32 mouse cellular contexts compared by ENCODE assay signal in genomic region chr11:53561986-53562385, GRCm38 (mm10). TPM values are rescaled to one million over a fixed set of nuclear protein-coding genes. Genes with fewer than 3 reads are reported as not detected.
DNase-seq lines count a peak whose midpoint lies in the region; ATAC-seq and TF ChIP-seq lines count a peak whose summit lies in the region.
"Had no signal": no experiment of that assay in that cellular context is flagged by ENCODE, and none has a peak within 500 bp of the region (broad histone marks: within the 10 kb centered on the region; RNA-seq: fewer than 3 reads in every experiment).

No protein-coding gene starts in this region.

- no peak overlapping the region for H3K27ac ChIP-seq in liver, postnatal 0 days (ENCODE audit: low read depth)
- H3K27ac ChIP-seq in liver, embryonic 12.5 days = no peak overlapping the region
- H3K27ac ChIP-seq in liver, embryonic 15.5 days (replicated peaks) = no peak overlapping the region
- H3K27ac ChIP-seq: embryonic facial prominence, embryonic 10.5 days; embryonic facial prominence, embryonic 13.5 days; forebrain, embryonic 12.5 days; forebrain, embryonic 15.5 days; hindbrain, embryonic 12.5 days; hindbrain, embryonic 15.5 days had no signal

- H3K27me3 ChIP-seq in liver, postnatal 0 days (ENCODE audit: insufficient read depth, low read length) = no peaks in the 10 kb centered on the region
- H3K27me3 ChIP-seq in liver, embryonic 12.5 days (replicated peaks) = no peaks in the 10 kb centered on the region
- no peaks in the 10 kb centered on the region for H3K27me3 ChIP-seq in liver, embryonic 15.5 days
- H3K27me3 ChIP-seq: embryonic facial prominence, embryonic 13.5 days; forebrain, embryonic 12.5 days; forebrain, embryonic 15.5 days; hindbrain, embryonic 12.5 days; hindbrain, embryonic 15.5 days had no signal

- H3K4me3 ChIP-seq in liver, postnatal 0 days (ENCODE audit: low read depth, low read length) = no peak overlapping the region
- no peak overlapping the region for H3K4me3 ChIP-seq in liver, embryonic 12.5 days
- H3K4me3 ChIP-seq in liver, embryonic 15.5 days (replicated peaks) = no peak overlapping the region
- H3K4me3 ChIP-seq: embryonic facial prominence, embryonic 10.5 days; embryonic facial prominence, embryonic 13.5 days; erythroblast, embryonic 14.5 days; forebrain, embryonic 12.5 days; forebrain, embryonic 15.5 days; hindbrain, embryonic 12.5 days; hindbrain, embryonic 15.5 days had no signal

- H3K9ac ChIP-seq in liver, postnatal 0 days (replicated peaks) = no peak overlapping the region
- no peak overlapping the region for H3K9ac ChIP-seq in liver, embryonic 12.5 days
- H3K9ac ChIP-seq in liver, embryonic 15.5 days = no peak overlapping the region
- H3K9ac ChIP-seq: embryonic facial prominence, embryonic 13.5 days; forebrain, embryonic 12.5 days; forebrain, embryonic 15.5 days; hindbrain, embryonic 12.5 days; hindbrain, embryonic 15.5 days had no signal

- no peaks in the 10 kb centered on the region for H3K9me3 ChIP-seq in liver, postnatal 0 days (ENCODE audit: low read length)
- H3K9me3 ChIP-seq in liver, embryonic 12.5 days (replicated peaks) = peaks cover 7% of the 10 kb centered on the region; the same call in 1 of the 2 replicates
- no peaks in the 10 kb centered on the region for H3K9me3 ChIP-seq in liver, embryonic 15.5 days (replicated peaks)
- H3K9me3 ChIP-seq: embryonic facial prominence, embryonic 13.5 days; forebrain, embryonic 12.5 days; forebrain, embryonic 15.5 days; hindbrain, embryonic 15.5 days had no signal

- WGBS in liver, postnatal 0 days (ENCODE audit: insufficient replicate concordance) = 48% methylated on average over 2 of the region's 2 CpGs
- 26% methylated on average over 2 of the region's 2 CpGs for WGBS in liver, embryonic 12.5 days (ENCODE audit: insufficient replicate concordance)
- WGBS in liver, embryonic 15.5 days (ENCODE audit: insufficient replicate concordance) = 34% methylated on average over 2 of the region's 2 CpGs

- H3K4me2 ChIP-seq in liver, postnatal 0 days (ENCODE audit: low read depth, low read length) = no peak overlapping the region
- peak overlapping the region; percentile 36 for H3K4me2 ChIP-seq in liver, embryonic 12.5 days
- H3K4me2 ChIP-seq in liver, embryonic 15.5 days = 0 out of 2 replicates have a peak overlapping the region, but pooled peaks have one; percentile 17
- H3K4me2 ChIP-seq: embryonic facial prominence, embryonic 13.5 days; forebrain, embryonic 12.5 days; forebrain, embryonic 15.5 days; heart, embryonic 11.5 days; hindbrain, embryonic 12.5 days; hindbrain, embryonic 15.5 days had no signal

- peak; percentile 37 for DNase-seq in liver
- no peak for DNase-seq in liver, postnatal 0 days
- no peak for DNase-seq in gastrocnemius, postnatal 4 days (ENCODE audit: low spot score in 2 of 2)
- DNase-seq in MN1 (ENCODE audit: low spot score) = no peak
- DNase-seq in adrenal gland, adult (ENCODE audit: inconsistent age in 2 of 2, low spot score in 1 of 2) = no peak
- DNase-seq: adrenal gland, postnatal 14 days; cerebellum, adult 11-12 months; cerebellum, adult 8-10 months; cerebellum, postnatal 36 days; embryo, embryonic 11 days; gastrocnemius, postnatal 10 days; gastrocnemius, postnatal 36 days had no signal

- peaks cover 4% of the 10 kb centered on the region for H3K4me1 ChIP-seq in liver, postnatal 0 days (ENCODE audit: insufficient read depth)
- H3K4me1 ChIP-seq in liver, embryonic 12.5 days = peaks cover 22% of the 10 kb centered on the region
- peaks cover 24% of the 10 kb centered on the region for H3K4me1 ChIP-seq in liver, embryonic 15.5 days (replicated peaks)

- no peak for ATAC-seq in liver, postnatal 0 days
- ATAC-seq in liver, embryonic 12.5 days = peak; percentile 80
- ATAC-seq in liver, embryonic 15.5 days (ENCODE audit: insufficient read depth) = peak; percentile 57; the same call in 1 of the 2 replicates
- peak; percentile 23; the same call in 1 of the 2 replicates for ATAC-seq in megakaryocyte progenitor cell, adult 5-6 weeks (replicated peaks; ENCODE audit: poor library complexity)
- ATAC-seq: activated CD4-positive, CD25-positive, alpha-beta regulatory T cell, adult 4 months; forebrain, embryonic 15.5 days had no signal

- TF ChIP-seq EP300 in liver, postnatal 0 days (IDR thresholded peaks at IDR 0.05; ENCODE audit: low read depth) = no peak

- H3K36me3 ChIP-seq in liver, postnatal 0 days (replicated peaks; ENCODE audit: insufficient read depth, low read length) = no peaks in the 10 kb centered on the region
- no peaks in the 10 kb centered on the region for H3K36me3 ChIP-seq in liver, embryonic 12.5 days
- H3K36me3 ChIP-seq in liver, embryonic 15.5 days (replicated peaks) = no peaks in the 10 kb centered on the region
- H3K36me3 ChIP-seq: embryonic facial prominence, embryonic 10.5 days; embryonic facial prominence, embryonic 13.5 days; forebrain, embryonic 12.5 days; forebrain, embryonic 15.5 days; hindbrain, embryonic 12.5 days; hindbrain, embryonic 15.5 days had no signal

- TF ChIP-seq CTCF in liver, postnatal 0 days (IDR thresholded peaks at IDR 0.05; ENCODE audit: low read depth) = no peak

RNA-seq across cellular contexts. Expression of gene Kif3a, which starts 5.2 kb away (rescaled TPM):
- 5.3 and 7.1 TPM in 2 replicates for polyA plus RNA-seq in liver, postnatal 0 days (2015; fragmentation: Nextera tagmentation; extraction: Ambion mirVana)
- 13.7 and 14.5 TPM in 2 replicates for polyA plus RNA-seq in liver, embryonic 12.5 days (2016; fragmentation: Nextera tagmentation; extraction: Ambion mirVana)
- 7.3 and 7.5 TPM in 2 replicates for polyA plus RNA-seq in liver, embryonic 15.5 days (2015; fragmentation: Nextera tagmentation; extraction: Ambion mirVana)
- 3.9 TPM in 2 replicates for total RNA-seq in megakaryocyte progenitor cell, adult 5-6 weeks (2015)
- total RNA-seq in megakaryocyte progenitor cell, adult 5-6 weeks (2017) = 6.2 and 9.1 TPM in 2 replicates
- total RNA-seq in gastrocnemius, postnatal 4 days (2021) = 10 to 100 TPM; 15.9 to 18.2 TPM

RNA-seq across cellular contexts. Expression of gene Sept8, which starts 42.9 kb away (rescaled TPM):
- 6.2 and 7.2 TPM in 2 replicates for polyA plus RNA-seq in liver, postnatal 0 days (2015; fragmentation: Nextera tagmentation; extraction: Ambion mirVana)
- 33.5 and 34.3 TPM in 2 replicates for polyA plus RNA-seq in liver, embryonic 12.5 days (2016; fragmentation: Nextera tagmentation; extraction: Ambion mirVana)
- polyA plus RNA-seq in liver, embryonic 15.5 days (2015; fragmentation: Nextera tagmentation; extraction: Ambion mirVana) = 18.2 and 18.3 TPM in 2 replicates
- total RNA-seq in megakaryocyte progenitor cell, adult 5-6 weeks (2015) = 15.5 and 27.3 TPM in 2 replicates
- total RNA-seq in megakaryocyte progenitor cell, adult 5-6 weeks (2017) = 11.0 and 24.6 TPM in 2 replicates
- 10 to 100 TPM; 85.8 to 88.6 TPM for total RNA-seq in gastrocnemius, postnatal 4 days (2021)

RNA-seq across cellular contexts. Expression of gene Il4, which starts 56.5 kb away (rescaled TPM):
- polyA plus RNA-seq in liver, postnatal 0 days (2015; fragmentation: Nextera tagmentation; extraction: Ambion mirVana) = 0.28 TPM in 1 of 2 replicates, not detected in the other
- 0.81 TPM in 2 replicates for polyA plus RNA-seq in liver, embryonic 12.5 days (2016; fragmentation: Nextera tagmentation; extraction: Ambion mirVana)
- polyA plus RNA-seq in liver, embryonic 15.5 days (2015; fragmentation: Nextera tagmentation; extraction: Ambion mirVana) = 0.35 and 0.52 TPM in 2 replicates
- total RNA-seq in megakaryocyte progenitor cell, adult 5-6 weeks (2015) = not detected in 2 replicates
- total RNA-seq in megakaryocyte progenitor cell, adult 5-6 weeks (2017) = not detected in 2 replicates
- total RNA-seq in gastrocnemius, postnatal 4 days (2021) = under 1 TPM in 1 of 2 experiments, not detected in 1; 0.65 TPM
- total RNA-seq: adrenal gland, adult 18-20 months; adrenal gland, postnatal 14 days; adrenal gland, postnatal 4 days; ES-E14; gastrocnemius, postnatal 10 days; gastrocnemius, postnatal 36 days; heart, adult 8-10 months; heart, postnatal 25 days had no signal
- polyA plus RNA-seq: brain, embryonic 14.5 days; cortical plate, adult 2 months; erythroblast, embryonic 14.5 days; heart, postnatal 0 days had no signal
